In the genomic region with DNA sequence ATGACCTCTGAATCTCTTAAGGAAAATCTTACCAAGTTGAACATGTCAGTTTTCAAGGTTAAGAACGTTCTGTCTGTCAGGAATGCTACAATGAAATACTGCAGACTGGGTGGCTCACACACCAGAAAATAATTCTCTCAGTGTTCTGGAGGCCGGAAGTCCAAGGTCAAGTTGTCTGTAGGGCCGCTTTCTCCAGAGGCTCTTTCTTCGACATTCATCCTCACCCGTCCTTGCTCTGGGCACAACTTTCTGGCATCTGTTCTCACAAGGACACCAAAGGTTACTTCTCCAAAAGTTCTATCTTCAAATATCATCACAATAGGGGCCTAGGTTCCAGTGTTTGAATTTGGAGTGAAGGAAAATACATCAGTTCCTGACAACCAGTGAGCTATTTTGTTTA, we compare ENCODE assay signal across 34 mouse cellular contexts.
"Had no signal": no experiment of that assay in that cellular context is flagged by ENCODE, and none has a peak within 500 bp of the region (broad histone marks: within the 10 kb centered on the region; RNA-seq: fewer than 3 reads in every experiment).

No protein-coding gene starts in this region.

- DNase-seq: heart, postnatal 10 days; heart, postnatal 14 days; heart, postnatal 36 days; heart, postnatal 4 days; kidney, adult 11 months; kidney, adult 18-20 months; kidney, adult 2 months; kidney, adult 8-10 months; kidney, adult 9 months; kidney, postnatal 10 days; kidney, postnatal 14 days; kidney, postnatal 25 days; kidney, postnatal 36 days; kidney, postnatal 4 days; layer of hippocampus, adult 9-11 months; layer of hippocampus, postnatal 36 days had no signal

- H3K4me3 ChIP-seq: heart, embryonic 12.5 days; heart, embryonic 13.5 days; heart, embryonic 15.5 days; hindbrain, embryonic 10.5 days; hindbrain, embryonic 12.5 days; hindbrain, embryonic 13.5 days; hindbrain, embryonic 15.5 days; intestine, embryonic 15.5 days; kidney, embryonic 15.5 days; layer of hippocampus, adult 2 months; left cerebral cortex, adult 2 months had no signal

- H3K4me1 ChIP-seq: heart, embryonic 12.5 days; heart, embryonic 13.5 days; heart, embryonic 15.5 days; hindbrain, embryonic 10.5 days; hindbrain, embryonic 12.5 days; hindbrain, embryonic 13.5 days; hindbrain, embryonic 15.5 days; intestine, embryonic 15.5 days; kidney, embryonic 15.5 days had no signal

- H3K27me3 ChIP-seq: heart, embryonic 12.5 days; heart, embryonic 13.5 days; heart, embryonic 15.5 days; hindbrain, embryonic 12.5 days; hindbrain, embryonic 13.5 days; hindbrain, embryonic 15.5 days; intestine, embryonic 15.5 days; kidney, embryonic 15.5 days had no signal

- H3K36me3 ChIP-seq: heart, embryonic 12.5 days; heart, embryonic 13.5 days; heart, embryonic 15.5 days; hindbrain, embryonic 10.5 days; hindbrain, embryonic 12.5 days; hindbrain, embryonic 13.5 days; hindbrain, embryonic 15.5 days; intestine, embryonic 15.5 days; kidney, embryonic 15.5 days had no signal

- ATAC-seq: hindbrain, embryonic 16.5 days; hindbrain, postnatal 0 days; inflammation-experienced regulatory T-cells, adult 6 months; intestine, embryonic 15.5 days; intestine, embryonic 16.5 days; intestine, postnatal 0 days had no signal

- H3K9ac ChIP-seq: heart, embryonic 12.5 days; heart, embryonic 13.5 days; heart, embryonic 15.5 days; hindbrain, embryonic 12.5 days; hindbrain, embryonic 13.5 days; hindbrain, embryonic 14.5 days; hindbrain, embryonic 15.5 days; intestine, embryonic 15.5 days; kidney, embryonic 15.5 days had no signal

- H3K4me2 ChIP-seq: heart, embryonic 12.5 days; heart, embryonic 13.5 days; heart, embryonic 15.5 days; hindbrain, embryonic 12.5 days; hindbrain, embryonic 13.5 days; hindbrain, embryonic 14.5 days; hindbrain, embryonic 15.5 days; intestine, embryonic 15.5 days; kidney, embryonic 15.5 days had no signal

- H3K9me3 ChIP-seq: heart, embryonic 12.5 days; heart, embryonic 13.5 days; heart, embryonic 15.5 days; hindbrain, embryonic 10.5 days; hindbrain, embryonic 12.5 days; hindbrain, embryonic 13.5 days; hindbrain, embryonic 15.5 days; intestine, embryonic 15.5 days; kidney, embryonic 15.5 days had no signal

- H3K27ac ChIP-seq: heart, embryonic 13.5 days; heart, embryonic 15.5 days; hindbrain, embryonic 10.5 days; hindbrain, embryonic 12.5 days; hindbrain, embryonic 13.5 days; hindbrain, embryonic 14.5 days; hindbrain, embryonic 15.5 days; hindbrain, postnatal 0 days; intestine, embryonic 15.5 days; kidney, embryonic 15.5 days; kidney, postnatal 0 days; layer of hippocampus, adult 2 months; left cerebral cortex, adult 2 months had no signal
